Mouse (Mus musculus) liver, embryonic 14.5 days (tissue): ENCODE measurements around the gene Sorcs3. TPM values are rescaled to one million over a fixed set of nuclear protein-coding genes. Genes with fewer than 3 reads are reported as not detected.
A peak's percentile ranks its signal among the peaks of the same experiment; 100 is the strongest.

Source experiments
- ATAC-seq: fragments of 200-750 bp; cut with Nextera tagmentation; 2 replicates; pipeline ENCODE4 v1.8.0; 2017; ENCODE audit warnings: moderate number of reproducible peaks, mild to moderate bottlenecking, moderate library complexity; ENCODE audit not compliant: insufficient read depth
- DNase-seq, 3 experiments: peaks; one replicate each; pipeline ENCODE4 v3.0.0-alpha.2; 2012 to 2013; ENCODE audit warnings: low read depth in 3 of 3, low spot score in 3 of 3
- H3K27ac ChIP-seq: fragments of 300-500 bp; sonication (generic); 2 replicates; pipeline ENCODE4 v1.5.1; 2014; ENCODE audit warnings: moderate library complexity, mild to moderate bottlenecking, control low read depth, inconsistent platforms
- H3K27me3 ChIP-seq: fragments of 300-500 bp; sonication (generic); 2 replicates; pipeline ENCODE4 v1.6.1; 2014; ENCODE audit warnings: mild to moderate bottlenecking, low read length, moderate library complexity; ENCODE audit not compliant: control insufficient read depth, insufficient read depth
- H3K36me3 ChIP-seq: fragments of 300-500 bp; sonication (generic); replicated peaks from 2 replicates; pipeline ENCODE4 v1.6.1; 2014; ENCODE audit warnings: low read depth; ENCODE audit not compliant: control insufficient read depth, insufficient read depth
- H3K4me1 ChIP-seq, 2 experiments: fragments of 200-500 bp in 1 of 2; fragments of 300-500 bp in 1 of 2; sonication (generic) in 1 of 2; replicated peaks; 2 replicates each; pipeline ENCODE4 v1.6.1; 2012 to 2014; ENCODE audit warnings: antibody characterized with exemption in 1 of 2, inconsistent platforms in 1 of 2, low read length in 1 of 2; ENCODE audit not compliant: control insufficient read depth in 2 of 2, insufficient read depth in 2 of 2
- H3K4me2 ChIP-seq: fragments of 300-500 bp; sonication (generic); 2 replicates; pipeline ENCODE4 v1.6.1; 2014; ENCODE audit warnings: low read depth, mild to moderate bottlenecking, control low read depth, moderate library complexity
- H3K4me3 ChIP-seq, 2 experiments: fragments of 200-500 bp in 1 of 2; fragments of 300-500 bp in 1 of 2; sonication (generic) in 1 of 2; 2 replicates each; pipeline ENCODE4 v1.5.1; 2012 to 2014; ENCODE audit warnings: low read depth in 2 of 2, low read length in 2 of 2, mild to moderate bottlenecking in 2 of 2, control low read depth in 1 of 2, inconsistent platforms in 1 of 2, moderate library complexity in 1 of 2; ENCODE audit not compliant: insufficient read depth in 1 of 2
- H3K9ac ChIP-seq: fragments of 300-500 bp; sonication (generic); replicated peaks from 2 replicates; pipeline ENCODE4 v1.6.1; 2014; ENCODE audit warnings: mild to moderate bottlenecking, control low read depth, moderate library complexity
- H3K9me3 ChIP-seq: fragments of 300-500 bp; sonication (generic); 2 replicates; pipeline ENCODE4 v1.6.1; 2016; ENCODE audit warnings: low read length, mixed read lengths; ENCODE audit not compliant: control insufficient read depth
- CTCF ChIP-seq: IDR thresholded peaks from 2 replicates; pipeline ENCODE4 v1.5.1; 2016; ENCODE audit warnings: antibody characterized with exemption, low read depth, control low read depth
- EP300 ChIP-seq: IDR thresholded peaks from 2 replicates; pipeline ENCODE4 v1.6.1; 2016; ENCODE audit warnings: antibody characterized with exemption, low read depth
- WGBS: fragments of 180-500 bp; shearing (Covaris S2); extraction: QIAGEN DNeasy Blood & Tissue Kit; methylation state at CpG from one replicate; pipeline ENCODE4 v1.1.7; 2014; ENCODE audit not compliant: insufficient replicate concordance; 5-methylcytosine and 5-hydroxymethylcytosine counted together
- polyA plus RNA-seq, 2 experiments: library from polyadenylated mRNA; depleted of rRNA in 1 of 2; stranded (reverse) in 1 of 2; unstranded in 1 of 2; fragments of >200 nt; fragmentation: Nextera tagmentation in 1 of 2; extraction: Ambion mirVana in 1 of 2; gene quantifications; 2 replicates each; pipeline versions ENCODE4 v1.2.1 to v1.2.3; 2012 to 2014

Gene Sorcs3
- polyA plus RNA-seq, 2 experiments: 0.04 to 0.09 TPM

- no peaks in the 10 kb centered on the region for H3K9me3 ChIP-seq
- no peak overlapping the region for H3K4me2 ChIP-seq
- WGBS: 55% methylated on average over 6 of the region's 6 CpGs
- DNase-seq (no peak), ATAC-seq (no peak)
- no peaks in the 10 kb centered on the region for H3K36me3 ChIP-seq
- no peak overlapping the region for H3K4me3 ChIP-seq
- TF ChIP-seq CTCF (no peak), EP300 (no peak)
- no peaks in the 10 kb centered on the region for H3K27me3 ChIP-seq
- no peak overlapping the region for H3K9ac ChIP-seq
- H3K4me1 ChIP-seq: no peaks in the 10 kb centered on the region
- no peak overlapping the region for H3K27ac ChIP-seq
Measured at GRCm38 (mm10) chr19:48327115-48327514, 121.3 kb downstream of the Sorcs3 start.

- no peak overlapping the region for H3K4me2 ChIP-seq
- no peaks in the 10 kb centered on the region for H3K4me1 ChIP-seq
- no peak for ATAC-seq
- no peaks in the 10 kb centered on the region for H3K27me3 ChIP-seq
- DNase-seq: no peak
- 61% methylated on average over 8 of the region's 8 CpGs for WGBS
- H3K36me3 ChIP-seq: no peaks in the 10 kb centered on the region
- H3K4me3 ChIP-seq: no peak overlapping the region
- TF ChIP-seq CTCF (no peak), EP300 (no peak)
- no peak overlapping the region for H3K27ac ChIP-seq
- no peaks in the 10 kb centered on the region for H3K9me3 ChIP-seq
- H3K9ac ChIP-seq: no peak overlapping the region
Measured at GRCm38 (mm10) chr19:48328171-48328570, 122.3 kb downstream of the Sorcs3 start.

- DNase-seq: no peak
- ATAC-seq: no peak
- Histone ChIP-seq H3K27ac (no peak overlapping the region), H3K27me3 (no peaks in the 10 kb centered on the region), H3K4me3 (no peak overlapping the region), H3K36me3 (no peaks in the 10 kb centered on the region), H3K9ac (no peak overlapping the region), H3K4me2 (no peak overlapping the region), H3K9me3 (no peaks in the 10 kb centered on the region), H3K4me1 (no peaks in the 10 kb centered on the region)
- WGBS: 14% methylated on average over 1 of the region's 1 CpGs
- TF ChIP-seq CTCF (peak; percentile 21; the same call in 1 of the 2 replicates), EP300 (no peak)
Measured at GRCm38 (mm10) chr19:48331640-48332039, 125.8 kb downstream of the Sorcs3 start.

GRCm38 (mm10) chr19:48333085-48333484, 127.3 kb downstream of the Sorcs3 start:
- Histone ChIP-seq H3K27ac (no peak overlapping the region), H3K9ac (no peak overlapping the region), H3K4me1 (no peaks in the 10 kb centered on the region), H3K4me2 (no peak overlapping the region), H3K27me3 (no peaks in the 10 kb centered on the region), H3K36me3 (no peaks in the 10 kb centered on the region), H3K4me3 (no peak overlapping the region), H3K9me3 (no peaks in the 10 kb centered on the region)
- TF ChIP-seq EP300: no peak
- no peak for TF ChIP-seq CTCF
- DNase-seq: no peak
- no peak for ATAC-seq
- 67% methylated on average over 2 of the region's 2 CpGs for WGBS

GRCm38 (mm10) chr19:48337461-48337860, 131.6 kb downstream of the Sorcs3 start:
- H3K9me3 ChIP-seq: no peaks in the 10 kb centered on the region
- no peaks in the 10 kb centered on the region for H3K27me3 ChIP-seq
- no peaks in the 10 kb centered on the region for H3K4me1 ChIP-seq
- no peak overlapping the region for H3K27ac ChIP-seq
- no peak overlapping the region for H3K4me2 ChIP-seq
- H3K9ac ChIP-seq: no peak overlapping the region
- DNase-seq: no peak
- WGBS: 75% methylated on average over 6 of the region's 6 CpGs
- H3K4me3 ChIP-seq: no peak overlapping the region
- TF ChIP-seq CTCF (no peak), EP300 (no peak)
- no peak for ATAC-seq
- no peaks in the 10 kb centered on the region for H3K36me3 ChIP-seq
